Mouse (Mus musculus): ENCODE measurements around the gene Kiss1.
A peak's percentile ranks its signal among the peaks of the same experiment; 100 is the strongest.

The Kiss1 gene

GRCm38 (mm10) chr1:133363276-133364021 lies 41.8 kb downstream of the Kiss1 start, which contains the start of gene Etnk2:
Gene Etnk2, plus strand, starts transcription at chr1:133363572.
- DNase-seq (ENCODE audit: low spot score): peak; percentile 88

DNA sequence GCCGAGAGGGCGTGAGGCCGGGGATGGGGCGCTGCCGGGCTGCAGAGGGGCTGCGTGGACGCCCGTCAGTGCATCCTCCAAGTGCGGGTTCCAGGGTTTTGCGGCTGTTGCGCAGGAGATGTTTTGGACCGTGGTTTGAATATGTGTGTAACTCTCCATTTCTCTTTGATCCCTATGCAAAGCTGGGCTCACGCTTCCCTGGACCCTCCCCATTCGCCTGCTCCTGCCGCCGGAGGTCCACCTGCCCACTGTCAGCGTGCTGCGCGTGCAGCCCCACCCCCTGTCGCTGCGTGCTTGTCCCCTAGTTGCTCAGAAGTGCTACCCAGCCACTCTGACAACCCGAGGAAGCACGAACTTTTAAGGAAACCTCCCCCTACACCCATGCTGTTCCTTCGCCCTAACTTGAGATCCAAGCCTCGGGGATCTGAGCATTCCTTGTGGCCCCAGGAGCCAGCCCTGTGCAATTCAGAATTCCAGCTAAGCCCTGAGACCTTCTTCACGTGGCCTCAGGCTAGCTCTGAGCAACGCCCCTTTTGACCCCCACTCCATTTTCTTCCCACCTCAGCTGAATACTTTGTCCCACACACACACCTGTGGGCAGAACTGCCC lies 42.5 kb downstream of the Kiss1 start:
- DNase-seq (ENCODE audit: low spot score): no peak

DNA sequence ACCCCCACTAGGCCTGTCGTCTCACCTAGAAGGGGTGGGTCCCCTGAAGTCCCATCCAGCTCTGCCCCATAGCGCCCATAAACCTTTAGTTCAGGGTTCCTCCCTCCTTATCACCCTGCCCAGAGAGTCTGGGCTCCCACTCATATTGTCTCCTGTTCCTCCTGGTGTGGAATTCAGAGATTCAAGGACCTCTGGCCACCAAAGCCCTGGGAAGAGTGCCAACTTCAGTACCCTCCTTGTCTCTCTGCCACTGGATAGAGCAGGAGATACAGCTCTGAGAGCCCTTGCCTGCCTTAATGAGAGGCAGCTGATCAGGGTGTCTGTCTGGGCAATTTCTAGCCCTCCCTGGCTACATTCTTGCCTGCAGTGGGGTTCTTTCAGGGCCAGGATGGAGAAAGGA lies 43.2 kb downstream of the Kiss1 start:
- DNase-seq (ENCODE audit: low spot score): peak; percentile 78

DNA sequence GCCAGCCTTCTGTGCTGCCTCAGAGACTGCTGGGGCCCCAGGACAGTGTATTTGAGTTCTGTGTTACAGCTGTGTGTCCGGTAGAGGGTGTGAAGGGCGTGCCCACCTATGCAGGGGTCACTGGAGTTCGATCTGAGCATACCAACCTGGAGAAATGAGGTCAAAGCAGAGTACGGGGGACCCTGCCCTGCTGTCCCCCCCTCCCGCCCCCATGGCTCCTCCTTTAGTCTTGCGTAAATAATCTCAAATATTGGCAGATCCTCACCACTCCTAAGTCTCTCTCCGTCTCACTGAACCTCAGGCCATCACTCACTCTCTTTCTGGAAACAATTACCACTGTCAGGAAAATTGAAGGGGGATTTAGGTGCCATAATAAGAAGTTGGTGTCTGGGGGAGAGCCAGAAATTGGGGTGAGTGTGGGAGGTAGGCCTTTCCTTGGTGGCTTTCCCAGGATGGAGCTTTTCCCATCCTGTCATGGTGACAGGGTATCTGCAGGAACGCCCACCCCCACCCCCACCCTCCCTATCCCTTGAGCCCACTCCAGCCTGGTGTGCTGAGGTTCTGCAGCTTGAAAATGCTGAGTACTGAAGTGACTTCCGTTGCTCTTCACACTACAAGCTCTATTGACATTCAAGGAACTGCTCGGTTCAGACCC lies 45.4 kb downstream of the Kiss1 start:
- DNase-seq (ENCODE audit: low spot score): no peak

DNA sequence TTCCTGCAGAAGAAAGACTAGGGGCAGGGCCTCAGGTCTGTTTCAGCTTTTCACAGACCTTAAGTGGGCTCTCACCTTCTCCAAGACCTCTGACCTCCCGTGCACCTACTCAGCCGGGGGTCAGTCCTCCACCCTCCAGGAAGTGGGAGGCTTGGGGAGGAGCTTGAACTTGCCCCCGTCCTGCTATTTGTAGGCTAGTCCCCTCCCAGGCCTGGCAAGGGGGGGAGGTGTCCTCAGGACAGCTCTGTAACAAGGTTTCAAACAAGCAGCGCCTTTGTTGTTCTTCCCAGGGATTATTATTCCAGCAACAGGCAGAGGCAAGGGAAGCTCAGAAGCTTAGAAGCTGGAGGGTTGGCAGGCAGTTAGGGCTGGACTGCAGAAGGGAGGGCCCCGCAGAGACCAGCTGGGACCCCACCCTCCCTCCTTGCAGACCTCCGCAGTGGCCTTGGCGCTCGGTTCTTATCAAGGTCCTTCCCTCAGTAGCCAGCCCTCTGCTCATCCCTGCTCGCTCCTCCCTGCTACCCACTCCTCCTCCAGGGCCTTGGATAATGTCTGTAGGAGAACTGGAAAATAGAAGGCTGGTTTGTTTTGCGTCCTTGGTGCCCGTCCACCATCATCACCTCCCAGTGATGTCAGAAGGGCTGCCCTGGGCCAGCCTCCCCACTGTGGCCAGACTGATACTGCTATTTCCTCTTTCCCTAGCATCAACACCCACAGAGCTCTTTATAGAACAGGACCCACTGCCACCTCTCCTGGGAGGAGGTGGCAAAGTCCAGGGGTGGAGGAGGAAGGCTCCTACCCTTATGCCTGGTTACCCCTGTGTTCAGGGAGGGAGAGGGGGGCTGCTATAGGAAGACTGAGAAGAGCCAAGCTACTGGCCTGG lies 46.2 kb downstream of the Kiss1 start:
- DNase-seq (ENCODE audit: low spot score): peak; percentile 89

- peak; percentile 74 for DNase-seq (ENCODE audit: low spot score)
These were observed 47.0 kb downstream of the Kiss1 start for GRCm38 (mm10) chr1:133368644-133369043.

GRCm38 (mm10) chr1:133370352-133370751 lies 48.7 kb downstream of the Kiss1 start:
- DNase-seq (ENCODE audit: low spot score): no peak

GRCm38 (mm10) chr1:133371431-133371830 lies 49.8 kb downstream of the Kiss1 start:
- no peak for DNase-seq (ENCODE audit: low spot score)

GRCm38 (mm10) chr1:133372113-133372512 lies 50.4 kb downstream of the Kiss1 start:
- no peak for DNase-seq (ENCODE audit: low spot score)

DNA sequence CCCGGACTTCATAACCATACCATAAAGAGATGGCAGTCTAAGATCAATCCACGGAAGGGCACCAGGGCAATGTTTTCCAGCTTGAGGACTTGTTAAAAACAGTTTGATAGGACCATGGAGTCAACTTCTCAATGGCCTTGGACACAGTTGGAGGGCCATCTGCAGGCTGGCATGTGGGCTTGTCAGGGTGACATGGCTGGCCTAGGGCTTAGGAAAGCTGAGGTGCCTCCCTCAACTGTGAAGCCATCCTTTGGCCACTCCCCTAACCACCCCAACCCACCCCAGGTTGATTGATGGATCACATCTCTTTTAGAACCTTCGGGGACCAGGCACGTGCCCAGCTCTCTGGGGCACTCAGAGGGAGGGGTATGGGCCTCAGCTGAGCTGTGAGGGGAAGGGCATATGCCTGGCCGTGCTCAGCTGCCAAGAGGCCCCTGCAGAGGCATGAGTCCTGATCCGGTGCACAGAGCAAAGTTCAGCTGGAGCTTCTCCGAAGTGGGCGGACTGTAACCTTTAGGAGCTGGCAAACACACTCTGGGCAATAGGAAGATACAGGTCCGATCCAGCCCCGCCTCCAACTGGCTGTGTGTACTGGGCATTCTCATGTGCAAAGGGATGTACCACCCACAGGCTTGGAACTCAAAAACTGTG lies 54.1 kb downstream of the Kiss1 start:
- DNase-seq (ENCODE audit: low spot score): no peak

- no peak for DNase-seq (ENCODE audit: low spot score)
These were observed 55.9 kb downstream of the Kiss1 start for GRCm38 (mm10) chr1:133377547-133377946.
